Mouse (Mus musculus): ENCODE measurements around the gene Ctdsp2. TPM values are rescaled to one million over a fixed set of nuclear protein-coding genes. Genes with fewer than 3 reads are reported as not detected.

Ctdsp2 gene
- polyA plus RNA-seq, 1 experiment from 2014 or later = 109 TPM

DNA sequence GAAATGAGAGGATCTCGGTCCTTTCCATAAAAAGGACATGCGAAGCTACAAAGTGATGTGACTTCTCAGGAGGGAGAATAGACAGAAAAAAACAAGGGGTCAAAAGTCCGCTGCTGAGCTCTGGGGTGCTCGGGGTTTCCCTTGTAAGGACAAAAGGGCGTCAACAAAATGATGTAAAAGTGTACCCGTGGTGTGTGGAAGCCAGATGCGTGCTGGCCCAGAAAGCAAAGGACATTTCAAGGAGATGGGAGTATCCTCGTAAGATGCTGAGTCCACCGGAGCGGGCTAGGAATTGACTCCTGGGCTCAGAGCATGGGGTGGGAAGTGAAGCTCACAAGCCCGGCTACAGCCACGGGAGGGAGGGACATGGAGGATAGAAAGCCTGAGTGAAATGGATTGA is 59.1 kb downstream of the Ctdsp2 start:
- no peak for ATAC-seq (ENCODE audit: low read depth)
- WGBS = 74% methylated on average over 12 of the region's 12 CpGs
- Histone ChIP-seq H3K27me3 (replicated peaks; ENCODE audit: control insufficient read depth, insufficient read depth, low read length) (no peaks in the 10 kb centered on the region), H3K4me1 (ENCODE audit: control insufficient read depth, insufficient read depth, low read length) (peaks cover 3% of the 10 kb centered on the region), H3K4me2 (ENCODE audit: low read depth, low read length) (no peak overlapping the region), H3K4me3 (ENCODE audit: low read depth, low read length) (no peak overlapping the region), H3K9me3 (ENCODE audit: control insufficient read depth, low read length) (no peaks in the 10 kb centered on the region), H3K9ac (ENCODE audit: low read depth, low read length) (no peak overlapping the region), H3K36me3 (ENCODE audit: control insufficient read depth, insufficient read depth, low read length) (no peaks in the 10 kb centered on the region), H3K27ac (replicated peaks; ENCODE audit: low read depth, low read length) (no peak overlapping the region)
- no peak for DNase-seq (ENCODE audit: low spot score)

DNA sequence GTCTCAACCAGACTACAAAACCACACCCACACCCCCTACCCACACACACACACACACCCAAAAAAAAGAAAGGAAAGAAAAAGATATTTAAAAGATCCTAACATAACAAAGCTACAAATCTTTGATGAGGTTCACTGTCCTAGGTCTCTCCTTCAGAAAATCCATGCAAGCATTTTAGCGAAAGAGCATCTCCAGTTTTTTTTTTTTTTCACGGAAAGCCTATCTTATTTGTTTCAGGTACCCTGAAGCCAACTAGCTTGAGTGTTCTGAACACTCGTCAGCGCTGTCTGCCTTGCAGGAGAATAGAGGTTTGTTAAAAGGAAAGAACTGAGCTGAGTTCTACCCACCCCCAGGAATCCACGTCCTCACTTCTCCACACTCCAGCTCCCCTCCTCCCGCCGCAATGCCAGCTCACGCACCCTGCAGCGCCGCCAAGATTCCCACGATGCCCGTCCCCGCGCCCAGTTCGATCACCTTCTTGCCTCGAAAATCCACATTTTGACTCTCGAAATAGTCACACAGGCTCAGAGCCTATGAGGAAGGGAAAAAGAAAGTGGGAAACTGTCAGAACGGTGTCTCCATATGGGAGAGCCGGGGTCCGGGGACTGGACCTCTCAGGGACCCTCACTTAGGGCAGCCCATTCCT is 62.2 kb downstream of the Ctdsp2 start:
- H3K4me1 ChIP-seq (ENCODE audit: control insufficient read depth, insufficient read depth, low read length) = peaks cover 7% of the 10 kb centered on the region
- DNase-seq (ENCODE audit: low spot score) (no peak), ATAC-seq (ENCODE audit: low read depth) (peak; percentile 17; the same call in 1 of the 2 replicates)
- peak overlapping the region; percentile 78 for H3K27ac ChIP-seq (replicated peaks; ENCODE audit: low read depth, low read length)
- H3K4me3 ChIP-seq (ENCODE audit: low read depth, low read length) = peak overlapping the region; percentile 71
- WGBS = 1% methylated on average over 20 of the region's 20 CpGs
- no peaks in the 10 kb centered on the region for H3K27me3 ChIP-seq (replicated peaks; ENCODE audit: control insufficient read depth, insufficient read depth, low read length)
- no peaks in the 10 kb centered on the region for H3K9me3 ChIP-seq (ENCODE audit: control insufficient read depth, low read length)
- H3K4me2 ChIP-seq (ENCODE audit: low read depth, low read length) = peak overlapping the region; percentile 81
- peak overlapping the region; percentile 75 for H3K9ac ChIP-seq (ENCODE audit: low read depth, low read length)
- H3K36me3 ChIP-seq (ENCODE audit: control insufficient read depth, insufficient read depth, low read length) = peaks cover 6% of the 10 kb centered on the region; the same call in 1 of the 2 replicates

DNA sequence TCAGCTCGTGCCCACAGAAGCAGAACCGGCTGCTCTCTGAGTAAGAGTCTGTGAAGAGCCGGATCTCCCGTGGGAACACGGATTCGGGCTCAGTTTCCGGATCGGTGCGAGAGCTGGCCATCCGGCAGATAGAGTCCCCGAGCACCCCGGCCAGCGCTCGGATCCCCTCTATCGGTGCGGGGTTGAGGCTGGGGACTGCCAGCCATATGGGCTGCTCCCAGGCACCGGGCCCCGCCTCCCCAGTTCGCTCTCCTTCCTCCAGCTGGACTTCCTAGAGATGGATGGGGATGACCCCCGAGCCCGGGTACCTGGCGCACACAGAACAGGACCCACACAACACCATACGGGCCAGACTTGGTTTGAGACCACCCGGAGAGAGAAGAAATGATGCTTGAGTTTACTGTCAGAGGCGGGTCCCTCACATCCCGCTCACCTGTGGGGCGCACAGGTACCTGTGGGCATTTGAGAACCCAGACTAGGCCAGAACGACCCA is 62.8 kb downstream of the Ctdsp2 start, which contains the start of the genes Mettl1 and Eef1akmt3:
Gene Mettl1, plus strand, starts transcription at position 141 of the 493 bp plus-strand sequence.
Gene Eef1akmt3, minus strand, starts transcription at position 240 of the 493 bp plus-strand sequence.
- WGBS = 0% methylated on average over 16 of the region's 28 CpGs
- Histone ChIP-seq H3K27me3 (replicated peaks; ENCODE audit: control insufficient read depth, insufficient read depth, low read length) (no peaks in the 10 kb centered on the region), H3K4me1 (ENCODE audit: control insufficient read depth, insufficient read depth, low read length) (peaks cover 7% of the 10 kb centered on the region), H3K4me3 (ENCODE audit: low read depth, low read length) (peak within 1 kb of the TSS; percentile 71), H3K27ac (replicated peaks; ENCODE audit: low read depth, low read length) (peak within 1 kb of the TSS; percentile 78), H3K36me3 (ENCODE audit: control insufficient read depth, insufficient read depth, low read length) (peaks cover 6% of the 10 kb centered on the region; the same call in 1 of the 2 replicates), H3K9me3 (ENCODE audit: control insufficient read depth, low read length) (no peaks in the 10 kb centered on the region), H3K9ac (ENCODE audit: low read depth, low read length) (peak within 1 kb of the TSS; percentile 75), H3K4me2 (ENCODE audit: low read depth, low read length) (peak within 1 kb of the TSS; percentile 81)
- no peak for DNase-seq (ENCODE audit: low spot score)
- ATAC-seq (ENCODE audit: low read depth) = peak; percentile 64

DNA sequence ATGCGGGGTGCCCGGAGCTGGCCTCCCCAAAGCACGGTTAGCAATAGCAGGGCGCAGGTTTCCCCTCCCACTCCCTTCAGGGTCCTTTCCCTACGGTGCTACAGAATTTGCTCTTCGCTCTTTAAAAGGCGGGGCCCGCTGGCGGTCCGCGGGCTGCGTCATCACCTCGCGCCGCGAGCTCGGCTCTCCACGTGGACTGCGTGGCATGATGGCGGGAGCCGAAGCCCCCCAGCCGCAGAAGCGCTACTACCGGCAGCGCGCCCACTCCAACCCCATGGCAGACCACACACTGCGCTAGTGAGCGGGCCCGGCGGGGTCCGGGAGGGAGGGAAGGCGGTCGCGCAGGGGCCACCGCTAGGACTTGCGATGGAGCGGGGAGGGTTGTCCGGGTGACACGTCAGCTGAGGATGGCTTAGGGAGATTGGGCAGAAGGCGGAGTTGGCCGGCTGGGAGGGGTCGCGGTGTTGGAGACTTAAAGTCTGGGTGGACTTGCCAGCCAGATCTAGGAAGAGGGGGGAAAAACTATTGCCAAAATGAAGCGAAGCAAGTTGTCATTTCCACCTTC is 63.3 kb downstream of the Ctdsp2 start:
- peak overlapping the region; percentile 75 for H3K9ac ChIP-seq (ENCODE audit: low read depth, low read length)
- peak; percentile 94 for DNase-seq (ENCODE audit: low spot score)
- peak overlapping the region; percentile 71 for H3K4me3 ChIP-seq (ENCODE audit: low read depth, low read length)
- H3K4me2 ChIP-seq (ENCODE audit: low read depth, low read length) = peak overlapping the region; percentile 81
- no peaks in the 10 kb centered on the region for H3K9me3 ChIP-seq (ENCODE audit: control insufficient read depth, low read length)
- ATAC-seq (ENCODE audit: low read depth) = peak; percentile 90
- under 1% methylated on average over 44 of the region's 44 CpGs for WGBS
- H3K27me3 ChIP-seq (replicated peaks; ENCODE audit: control insufficient read depth, insufficient read depth, low read length) = no peaks in the 10 kb centered on the region
- peak overlapping the region; percentile 78 for H3K27ac ChIP-seq (replicated peaks; ENCODE audit: low read depth, low read length)
- peaks cover 6% of the 10 kb centered on the region; the same call in 1 of the 2 replicates for H3K36me3 ChIP-seq (ENCODE audit: control insufficient read depth, insufficient read depth, low read length)
- H3K4me1 ChIP-seq (ENCODE audit: control insufficient read depth, insufficient read depth, low read length) = peaks cover 7% of the 10 kb centered on the region

DNA sequence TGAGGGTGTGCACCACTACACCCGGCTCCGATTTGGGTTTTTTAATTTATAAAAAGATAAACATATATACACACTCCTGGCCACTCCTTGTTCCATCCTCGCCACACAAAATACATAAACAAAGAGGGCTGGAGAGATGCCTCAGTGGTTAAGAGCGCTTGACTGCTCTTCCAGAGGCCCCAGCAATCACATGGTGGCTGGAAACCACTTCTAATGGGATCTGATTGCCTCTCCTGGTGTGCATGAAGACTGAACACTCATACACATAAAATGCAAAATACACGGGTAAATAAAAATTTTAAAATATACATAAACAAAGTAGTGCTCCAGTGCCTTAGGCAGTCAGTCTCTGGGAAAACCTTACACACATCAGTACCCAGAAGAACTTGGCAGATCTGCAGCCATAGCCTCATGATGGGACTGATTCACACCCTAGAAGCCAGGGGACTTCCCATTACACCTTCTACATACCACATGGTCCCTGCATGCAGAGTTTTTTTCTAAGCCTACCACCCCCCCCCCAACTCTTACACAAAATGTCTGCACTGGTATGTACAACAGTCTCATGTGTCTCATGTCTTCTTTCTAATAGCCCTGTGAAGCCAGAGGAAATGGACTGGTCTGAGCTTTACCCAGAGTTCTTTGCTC is 64.1 kb downstream of the Ctdsp2 start:
- peak overlapping the region; percentile 78 for H3K27ac ChIP-seq (replicated peaks; ENCODE audit: low read depth, low read length)
- peaks cover 6% of the 10 kb centered on the region; the same call in 1 of the 2 replicates for H3K36me3 ChIP-seq (ENCODE audit: control insufficient read depth, insufficient read depth, low read length)
- ATAC-seq (ENCODE audit: low read depth) (no peak), DNase-seq (ENCODE audit: low spot score) (no peak)
- 14% methylated on average over 5 of the region's 5 CpGs for WGBS
- H3K4me3 ChIP-seq (ENCODE audit: low read depth, low read length) = peak overlapping the region; percentile 71
- H3K4me1 ChIP-seq (ENCODE audit: control insufficient read depth, insufficient read depth, low read length) = peaks cover 7% of the 10 kb centered on the region
- H3K4me2 ChIP-seq (ENCODE audit: low read depth, low read length) = peak overlapping the region; percentile 81
- no peaks in the 10 kb centered on the region for H3K9me3 ChIP-seq (ENCODE audit: control insufficient read depth, low read length)
- H3K27me3 ChIP-seq (replicated peaks; ENCODE audit: control insufficient read depth, insufficient read depth, low read length) = peaks cover 2% of the 10 kb centered on the region; the same call in 1 of the 2 replicates
- H3K9ac ChIP-seq (ENCODE audit: low read depth, low read length) = peak overlapping the region; percentile 75

DNA sequence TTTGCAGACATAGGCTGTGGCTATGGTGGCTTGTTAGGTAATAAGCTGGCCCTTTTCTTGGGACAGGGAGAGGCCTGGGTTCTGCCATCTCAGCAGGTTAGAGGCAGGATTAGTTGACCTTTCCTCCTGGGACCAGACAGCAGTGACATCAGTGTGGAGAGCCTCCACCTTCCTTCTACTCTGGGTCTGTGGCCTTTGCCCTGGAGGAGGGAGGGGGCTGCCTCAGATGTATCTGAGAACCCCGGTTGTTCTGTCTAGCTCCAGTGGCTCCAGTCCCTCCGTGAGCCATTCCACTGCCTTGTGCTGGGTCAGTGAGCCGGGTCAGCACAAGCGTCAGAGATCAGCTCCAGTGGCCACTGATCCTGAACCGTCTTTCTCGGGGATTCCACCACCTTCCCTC is 64.7 kb downstream of the Ctdsp2 start:
- no peak for DNase-seq (ENCODE audit: low spot score)

DNA sequence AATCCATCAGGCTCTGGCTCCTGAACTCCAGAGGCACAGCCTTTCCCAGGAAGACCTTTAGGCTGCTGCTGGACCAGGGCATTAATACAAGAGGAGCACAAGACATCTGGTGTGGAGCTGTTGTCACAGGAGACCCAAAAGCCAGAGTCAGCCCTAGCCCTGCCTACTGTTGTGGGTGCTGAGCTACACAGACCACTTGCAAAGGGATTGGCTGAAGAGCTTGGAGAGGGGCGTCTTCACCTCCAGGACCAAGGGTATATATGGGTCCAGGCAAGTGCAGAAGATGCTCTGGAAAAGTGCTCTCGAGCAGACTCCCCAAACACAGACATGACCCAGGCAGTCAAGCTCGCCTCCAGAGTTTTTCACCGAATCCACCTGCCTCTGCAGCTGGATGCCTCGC is 69.4 kb downstream of the Ctdsp2 start, which contains the start of gene Cyp27b1:
Gene Cyp27b1, plus strand, starts transcription at position 297 of the 400 bp plus-strand sequence.
- peaks cover 50% of the 10 kb centered on the region for H3K27me3 ChIP-seq (replicated peaks; ENCODE audit: control insufficient read depth, insufficient read depth, low read length)
- H3K4me1 ChIP-seq (ENCODE audit: control insufficient read depth, insufficient read depth, low read length) = peaks cover 1% of the 10 kb centered on the region; the same call in 1 of the 2 replicates
- H3K4me2 ChIP-seq (ENCODE audit: low read depth, low read length) = peak within 1 kb of the TSS; percentile 28
- H3K9me3 ChIP-seq (ENCODE audit: control insufficient read depth, low read length) = no peaks in the 10 kb centered on the region
- no peak for ATAC-seq (ENCODE audit: low read depth)
- peak within 1 kb of the TSS; percentile 15 for H3K4me3 ChIP-seq (ENCODE audit: low read depth, low read length)
- peaks cover 6% of the 10 kb centered on the region; the same call in 1 of the 2 replicates for H3K36me3 ChIP-seq (ENCODE audit: control insufficient read depth, insufficient read depth, low read length)
- no peak within 1 kb of the TSS for H3K9ac ChIP-seq (ENCODE audit: low read depth, low read length)
- DNase-seq (ENCODE audit: low spot score) = no peak
- 17% methylated on average over 5 of the region's 5 CpGs for WGBS
- no peak within 1 kb of the TSS for H3K27ac ChIP-seq (replicated peaks; ENCODE audit: low read depth, low read length)

More for the DNA sequence above, 64.7 kb downstream of the Ctdsp2 start:
- no peak for ATAC-seq (ENCODE audit: low read depth)
- no peak overlapping the region for H3K4me3 ChIP-seq (ENCODE audit: low read depth, low read length)
- 78% methylated on average over 5 of the region's 6 CpGs for WGBS
- peaks cover 7% of the 10 kb centered on the region for H3K4me1 ChIP-seq (ENCODE audit: control insufficient read depth, insufficient read depth, low read length)
- H3K27me3 ChIP-seq (replicated peaks; ENCODE audit: control insufficient read depth, insufficient read depth, low read length) = peaks cover 8% of the 10 kb centered on the region
- H3K9ac ChIP-seq (ENCODE audit: low read depth, low read length) = no peak overlapping the region
- peaks cover 6% of the 10 kb centered on the region; the same call in 1 of the 2 replicates for H3K36me3 ChIP-seq (ENCODE audit: control insufficient read depth, insufficient read depth, low read length)
- no peaks in the 10 kb centered on the region for H3K9me3 ChIP-seq (ENCODE audit: control insufficient read depth, low read length)
- H3K4me2 ChIP-seq (ENCODE audit: low read depth, low read length) = peak overlapping the region; percentile 81; the same call in 1 of the 2 replicates
- no peak overlapping the region for H3K27ac ChIP-seq (replicated peaks; ENCODE audit: low read depth, low read length)
